Mouse (Mus musculus) hindbrain, postnatal 0 days (tissue): ENCODE measurements at regions not wholly inside any gene's neighbourhood (a gene's known extent, or its start where the extent isn't known, plus 50 kb on each side); places are given as distances from the start of the nearest gene placed in this dataset.

Experiments used
- ATAC-seq: fragments of 200-750 bp; cut with Nextera tagmentation; 2 replicates; pipeline ENCODE4 v1.8.0; 2017; ENCODE audit warnings: mild to moderate bottlenecking, moderate TSS enrichment, moderate library complexity
- DNase-seq: peaks from one replicate; pipeline ENCODE4 v3.0.0-alpha.2; 2015; ENCODE audit warnings: low spot score
- H3K27ac ChIP-seq: fragments of 300-500 bp; sonication (generic); 2 replicates; pipeline ENCODE4 v1.5.1; 2014; ENCODE audit warnings: mild to moderate bottlenecking
- H3K27me3 ChIP-seq: fragments of 300-500 bp; sonication (generic); 2 replicates; pipeline ENCODE4 v1.6.1; 2014; ENCODE audit warnings: low read length, mixed read lengths; ENCODE audit not compliant: insufficient read depth
- H3K36me3 ChIP-seq: fragments of 300-500 bp; sonication (generic); 2 replicates; pipeline ENCODE4 v1.6.1; 2014; ENCODE audit warnings: low read length, mixed read lengths; ENCODE audit not compliant: insufficient read depth
- H3K4me1 ChIP-seq: fragments of 300-500 bp; sonication (generic); 2 replicates; pipeline ENCODE4 v1.6.1; 2014; ENCODE audit warnings: antibody characterized with exemption, low read length, mixed read lengths; ENCODE audit not compliant: insufficient read depth
- H3K4me2 ChIP-seq: fragments of 300-500 bp; sonication (generic); 2 replicates; pipeline ENCODE4 v1.6.1; 2014; ENCODE audit warnings: low read depth, mild to moderate bottlenecking, low read length, moderate library complexity, mixed read lengths
- H3K4me3 ChIP-seq: fragments of 300-500 bp; sonication (generic); 2 replicates; pipeline ENCODE4 v1.5.1; 2014; ENCODE audit warnings: low read length
- H3K9ac ChIP-seq: fragments of 300-500 bp; sonication (generic); replicated peaks from 2 replicates; pipeline ENCODE4 v1.6.1; 2014; ENCODE audit warnings: mild to moderate bottlenecking, low read length, moderate library complexity, mixed read lengths
- H3K9me3 ChIP-seq: fragments of 300-500 bp; sonication (generic); 2 replicates; pipeline ENCODE4 v1.6.1; 2016; ENCODE audit warnings: low read length, mixed read lengths
- CTCF ChIP-seq: IDR thresholded peaks from 2 replicates; pipeline ENCODE4 v1.5.1; 2016; ENCODE audit warnings: antibody characterized with exemption, control low read depth, low read depth
- WGBS: fragments of 180-500 bp; shearing (Covaris S2); extraction: QIAGEN DNeasy Blood & Tissue Kit; methylation state at CpG from one replicate; pipeline ENCODE4 v1.1.7; 2014; 5-methylcytosine and 5-hydroxymethylcytosine counted together

GRCm38 (mm10) chr6:117252361-117252760 is 84.0 kb downstream of the Cxcl12 start:
- H3K9me3 ChIP-seq = no peaks in the 10 kb centered on the region
- DNase-seq (no peak), ATAC-seq (no peak)
- no peaks in the 10 kb centered on the region for H3K4me1 ChIP-seq
- no peaks in the 10 kb centered on the region for H3K27me3 ChIP-seq
- H3K27ac ChIP-seq = no peak overlapping the region
- WGBS = 68% methylated on average over 2 of the region's 2 CpGs
- no peak for TF ChIP-seq CTCF
- no peak overlapping the region for H3K4me3 ChIP-seq
- H3K4me2 ChIP-seq = no peak overlapping the region
- H3K36me3 ChIP-seq = no peaks in the 10 kb centered on the region
- H3K9ac ChIP-seq = no peak overlapping the region

- Histone ChIP-seq H3K36me3 (no peaks in the 10 kb centered on the region), H3K4me3 (no peak overlapping the region), H3K27ac (no peak overlapping the region), H3K4me1 (no peaks in the 10 kb centered on the region), H3K4me2 (no peak overlapping the region), H3K9ac (no peak overlapping the region), H3K9me3 (no peaks in the 10 kb centered on the region), H3K27me3 (no peaks in the 10 kb centered on the region)
- no peak for TF ChIP-seq CTCF
- ATAC-seq (no peak), DNase-seq (no peak)
- 84% methylated on average over 6 of the region's 6 CpGs for WGBS
Observed at GRCm38 (mm10) chr6:117253036-117253435, 84.7 kb downstream of the Cxcl12 start.

GRCm38 (mm10) chr6:117253586-117254330 is 85.4 kb downstream of the Cxcl12 start:
- Histone ChIP-seq H3K4me3 (no peak overlapping the region), H3K4me2 (no peak overlapping the region), H3K9me3 (no peaks in the 10 kb centered on the region), H3K9ac (no peak overlapping the region), H3K4me1 (no peaks in the 10 kb centered on the region), H3K27me3 (no peaks in the 10 kb centered on the region), H3K27ac (peak overlapping the region; percentile 29; the same call in 1 of the 2 replicates), H3K36me3 (no peaks in the 10 kb centered on the region)
- no peak for TF ChIP-seq CTCF
- WGBS = 26% methylated on average over 16 of the region's 16 CpGs
- DNase-seq (peak; percentile 65), ATAC-seq (peak; percentile 80)

GRCm38 (mm10) chr6:117254620-117255228 is 86.4 kb downstream of the Cxcl12 start:
- Histone ChIP-seq H3K27ac (no peak overlapping the region; the same call in 1 of the 2 replicates), H3K4me3 (no peak overlapping the region), H3K36me3 (no peaks in the 10 kb centered on the region), H3K4me1 (no peaks in the 10 kb centered on the region), H3K27me3 (no peaks in the 10 kb centered on the region), H3K4me2 (no peak overlapping the region), H3K9me3 (no peaks in the 10 kb centered on the region), H3K9ac (no peak overlapping the region)
- TF ChIP-seq CTCF = no peak
- ATAC-seq (peak; percentile 89), DNase-seq (peak; percentile 91)
- 51% methylated on average over 3 of the region's 3 CpGs for WGBS

- no peak overlapping the region for H3K4me2 ChIP-seq
- DNase-seq (no peak), ATAC-seq (no peak)
- no peak overlapping the region for H3K9ac ChIP-seq
- TF ChIP-seq CTCF = no peak
- H3K36me3 ChIP-seq = no peaks in the 10 kb centered on the region
- no peaks in the 10 kb centered on the region for H3K9me3 ChIP-seq
- no peaks in the 10 kb centered on the region for H3K4me1 ChIP-seq
- H3K27ac ChIP-seq = peak overlapping the region; percentile 16; the same call in 1 of the 2 replicates
- no peaks in the 10 kb centered on the region for H3K27me3 ChIP-seq
- 51% methylated on average over 3 of the region's 3 CpGs for WGBS
- no peak overlapping the region for H3K4me3 ChIP-seq
Observed at GRCm38 (mm10) chr6:117255399-117256098, 87.2 kb downstream of the Cxcl12 start.

- Histone ChIP-seq H3K4me2 (no peak overlapping the region), H3K27ac (no peak overlapping the region), H3K27me3 (no peaks in the 10 kb centered on the region), H3K4me3 (no peak overlapping the region), H3K36me3 (no peaks in the 10 kb centered on the region), H3K9me3 (no peaks in the 10 kb centered on the region), H3K4me1 (no peaks in the 10 kb centered on the region), H3K9ac (no peak overlapping the region)
- ATAC-seq = no peak
- 67% methylated on average over 2 of the region's 2 CpGs for WGBS
- no peak for TF ChIP-seq CTCF
- no peak for DNase-seq
Observed at GRCm38 (mm10) chr6:117256099-117256471, 87.8 kb downstream of the Cxcl12 start.
